Mouse (Mus musculus) ES-E14 (cell line): ENCODE data around the gene Apbb2. TPM values are rescaled to one million over a fixed set of nuclear protein-coding genes. Genes with fewer than 3 reads are reported as not detected.

Source experiments
- DNase-seq: peaks from one replicate; pipeline ENCODE4 v3.0.0-alpha.2; 2013; ENCODE audit warnings: low read depth, low spot score
- H3K27ac ChIP-seq: 2 replicates; pipeline ENCODE4 v1.5.1; 2012; ENCODE audit warnings: low read depth, mild to moderate bottlenecking, low read length, moderate library complexity, mixed read lengths; ENCODE audit not compliant: poor library complexity, insufficient read depth, severe bottlenecking
- H3K36me3 ChIP-seq: 2 replicates; pipeline ENCODE4 v1.6.1; 2012; ENCODE audit warnings: mild to moderate bottlenecking, low read length, moderate library complexity, mixed read lengths; ENCODE audit not compliant: control insufficient read depth, poor library complexity, insufficient read depth, severe bottlenecking
- H3K4me1 ChIP-seq, 2 experiments: fragments of 150-350 bp in 1 of 2; sonication (generic) in 1 of 2; 2 replicates each; pipeline ENCODE4 v1.6.1; 2012; ENCODE audit warnings: low read length in 2 of 2, mild to moderate bottlenecking in 1 of 2, mixed read lengths in 1 of 2; ENCODE audit not compliant: control insufficient read depth in 2 of 2, insufficient read depth in 2 of 2, poor library complexity in 1 of 2
- H3K4me3 ChIP-seq, 2 experiments: fragments of 150-350 bp in 1 of 2; sonication (generic) in 1 of 2; 2 replicates each; pipeline ENCODE4 v1.5.1; 2012; ENCODE audit warnings: low read length in 2 of 2, low read depth in 1 of 2, mild to moderate bottlenecking in 1 of 2, mixed read lengths in 1 of 2; ENCODE audit not compliant: insufficient read depth in 1 of 2, poor library complexity in 1 of 2, severe bottlenecking in 1 of 2
- H3K9ac ChIP-seq: 2 replicates; pipeline ENCODE4 v1.6.1; 2012; ENCODE audit warnings: low read depth, mild to moderate bottlenecking, low read length, mixed read lengths; ENCODE audit not compliant: poor library complexity, insufficient read depth, severe bottlenecking
- H3K9me3 ChIP-seq: fragments of 150-350 bp; sonication (generic); 2 replicates; pipeline ENCODE4 v1.6.1; 2012; ENCODE audit warnings: low read depth, mild to moderate bottlenecking, low read length; ENCODE audit not compliant: control insufficient read depth, insufficient read depth
- CHD2 ChIP-seq: IDR thresholded peaks from 2 replicates; pipeline ENCODE4 v1.6.1; 2014; ENCODE audit warnings: mild to moderate bottlenecking, low read depth, low read length, inconsistent platforms
- HCFC1 ChIP-seq: IDR thresholded peaks from 2 replicates; pipeline ENCODE4 v1.6.1; 2012; ENCODE audit warnings: low read length, inconsistent platforms, borderline replicate concordance; ENCODE audit not compliant: insufficient read depth
- MAFK ChIP-seq: IDR thresholded peaks from 2 replicates; pipeline ENCODE4 v1.6.1; 2014; ENCODE audit warnings: mild to moderate bottlenecking, low read depth, low read length, inconsistent platforms; ENCODE audit not compliant: insufficient read depth
- ZC3H11A ChIP-seq: IDR thresholded peaks from 2 replicates; pipeline ENCODE4 v1.6.1; 2012; ENCODE audit warnings: low read depth, mild to moderate bottlenecking, inconsistent platforms, low read length, borderline replicate concordance
- ZNF384 ChIP-seq: IDR thresholded peaks from 2 replicates; pipeline ENCODE4 v1.6.1; 2012; ENCODE audit warnings: low read depth, low read length, inconsistent platforms
- in situ Hi-C, 2 experiments: fragments of 600-800 bp; cut with MboI; formaldehyde crosslinking; loops; one replicate each; pipeline ENCODE4 v1.15.1; 2025; ENCODE audit warnings: low sequenced_read_pairs in 2 of 2, inconsistent platforms in 1 of 2; ENCODE audit not compliant: unreplicated experiment in 2 of 2
- total RNA-seq: library from RNA; depleted of rRNA; stranded (reverse); fragments of 300-350 nt; gene quantifications from 2 replicates; pipeline ENCODE4 v1.2.3, GENCODE M21; 2012

Gene Apbb2
- total RNA-seq, 1 experiment, result 15.3 TPM

GRCm38 (mm10) chr5:66528567-66528966, 90.0 kb downstream of the Apbb2 start:
- no peaks in the 10 kb centered on the region for H3K36me3 ChIP-seq
- TF ChIP-seq MAFK (no peak), HCFC1 (no peak), ZC3H11A (no peak), ZNF384 (no peak), CHD2 (no peak)
- H3K9me3 ChIP-seq, result no peaks in the 10 kb centered on the region
- H3K27ac ChIP-seq, result no peak overlapping the region
- no peak overlapping the region for H3K4me3 ChIP-seq
- H3K4me1 ChIP-seq, result peaks cover 0 to 19% of the 10 kb centered on the region in 2 experiments; a peak in 3 of 4 replicates
- no peak overlapping the region for H3K9ac ChIP-seq
- in situ Hi-C loops, result no loop called here
- DNase-seq, result no peak

- H3K36me3 ChIP-seq, result no peaks in the 10 kb centered on the region
- H3K4me1 ChIP-seq, result peaks cover 0 to 15% of the 10 kb centered on the region in 2 experiments; a peak in 3 of 4 replicates
- no peak overlapping the region for H3K4me3 ChIP-seq
- no peak overlapping the region for H3K27ac ChIP-seq
- in situ Hi-C loops, result no loop called here
- DNase-seq, result no peak
- no peak for TF ChIP-seq MAFK
- no peak for TF ChIP-seq CHD2
- TF ChIP-seq HCFC1, result no peak
- no peak for TF ChIP-seq ZC3H11A
- H3K9ac ChIP-seq, result no peak overlapping the region
- no peaks in the 10 kb centered on the region for H3K9me3 ChIP-seq
These were observed 91.5 kb downstream of the Apbb2 start for GRCm38 (mm10) chr5:66527090-66527489.

DNA sequence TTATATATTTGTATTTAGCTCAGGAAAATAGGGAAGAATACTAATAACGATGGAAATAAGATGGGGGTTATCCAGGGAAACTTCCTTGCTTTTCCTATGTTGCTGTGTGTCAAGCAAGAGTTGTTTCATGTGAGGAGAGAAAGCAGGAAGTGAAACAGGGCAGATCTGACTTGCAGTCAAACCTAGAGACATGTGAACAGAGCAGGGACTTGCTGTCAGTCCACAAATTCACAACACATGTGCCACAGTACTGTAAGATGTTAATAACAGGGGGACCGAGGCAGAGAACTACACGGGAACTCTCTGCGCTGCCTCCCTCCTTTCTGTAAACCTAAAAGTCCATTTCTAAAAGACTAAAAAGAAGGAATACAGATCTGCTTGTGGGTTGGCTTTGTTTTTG, 93.6 kb downstream of the Apbb2 start:
- Histone ChIP-seq H3K36me3 (no peaks in the 10 kb centered on the region), H3K9me3 (no peaks in the 10 kb centered on the region), H3K4me3 (no peak overlapping the region), H3K9ac (no peak overlapping the region), H3K4me1 (peaks cover 0 to 4% of the 10 kb centered on the region in 2 experiments; a peak in 1 of 4 replicates), H3K27ac (no peak overlapping the region)
- no peak for DNase-seq
- in situ Hi-C loops, result no loop called here
- TF ChIP-seq CHD2 (no peak), HCFC1 (no peak)

GRCm38 (mm10) chr5:66523681-66524503, 94.7 kb downstream of the Apbb2 start:
- Histone ChIP-seq H3K36me3 (no peaks in the 10 kb centered on the region), H3K27ac (no peak overlapping the region), H3K4me3 (no peak overlapping the region), H3K4me1 (0 out of 4 replicates have a peak, but pooled peaks cover under 1 to 4% of the 10 kb centered on the region in 2 experiments), H3K9ac (no peak overlapping the region), H3K9me3 (no peaks in the 10 kb centered on the region)
- in situ Hi-C loops, result no loop called here
- no peak for DNase-seq
- TF ChIP-seq MAFK (no peak), HCFC1 (no peak), ZNF384 (no peak), CHD2 (no peak), ZC3H11A (no peak)
